Mouse (Mus musculus): ENCODE measurements around the gene Gldc.

DNA sequence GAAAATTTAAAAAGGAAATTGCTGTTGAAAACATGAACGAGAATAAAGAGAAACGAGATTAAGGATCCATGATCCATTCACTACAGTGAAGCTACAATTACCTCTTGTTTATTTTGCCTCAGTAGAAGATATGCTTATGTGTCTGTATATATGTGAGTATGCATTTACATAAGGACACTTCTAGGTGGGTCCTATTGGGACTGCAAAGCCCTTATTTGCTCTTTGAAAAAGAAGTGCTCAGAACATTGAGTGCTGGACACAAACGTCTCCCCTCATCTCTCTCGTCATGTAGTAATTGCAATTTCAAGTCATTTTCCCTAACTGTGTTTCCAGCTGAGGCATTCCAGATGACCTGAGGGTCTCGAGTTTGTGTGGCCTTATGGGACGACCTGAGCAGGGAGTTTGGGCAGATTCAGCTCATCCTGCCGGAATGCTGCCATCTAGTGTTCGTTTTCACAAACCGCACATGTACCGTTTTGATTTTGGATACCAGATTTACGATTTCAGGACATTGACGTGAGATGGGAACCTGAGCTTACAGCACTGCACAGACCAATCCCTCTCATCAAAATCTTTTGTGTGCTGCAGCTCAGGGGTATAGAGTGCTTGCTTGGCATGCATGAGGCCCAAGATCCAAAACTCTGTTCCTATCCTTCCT is 30.1 kb upstream of the Gldc start:
- peak; percentile 55 for TF ChIP-seq CTCF (IDR thresholded peaks at IDR 0.05; ENCODE audit: control insufficient read depth, insufficient read depth, insufficient read length)
- no peak for TF ChIP-seq CEBPB (IDR thresholded peaks at IDR 0.05; ENCODE audit: low read depth)
- TF ChIP-seq USF1 (IDR thresholded peaks at IDR 0.05; ENCODE audit: low read depth) = no peak
